Comparison of ENCODE assay signal across 25 mouse cellular contexts in genomic region chr5:119598166-119598565, GRCm38 (mm10).
DNase-seq lines count a peak whose midpoint lies in the region; ATAC-seq and TF ChIP-seq lines count a peak whose summit lies in the region.
"Had no signal": no experiment of that assay in that cellular context is flagged by ENCODE, and none has a peak within 500 bp of the region (broad histone marks: within the 10 kb centered on the region; RNA-seq: fewer than 3 reads in every experiment).

No protein-coding gene starts in this region.

- H3K27me3 ChIP-seq in lung, embryonic 15.5 days, result no peaks in the 10 kb centered on the region
- no peaks in the 10 kb centered on the region for H3K27me3 ChIP-seq in embryonic facial prominence, embryonic 14.5 days (replicated peaks; ENCODE audit: control insufficient read depth, insufficient read depth, low read length)
- H3K27me3 ChIP-seq: hindbrain, embryonic 12.5 days had no signal

- no peak for DNase-seq in lung, postnatal 25 days (ENCODE audit: low spot score)
- peak; percentile 47 for DNase-seq in lung, postnatal 10 days
- no peak for DNase-seq in lung, adult 2 months
- DNase-seq in embryonic facial prominence, embryonic 14.5 days (ENCODE audit: low spot score), result peak; percentile 34
- DNase-seq in layer of hippocampus, postnatal 14 days (ENCODE audit: low spot score in 2 of 2), result no peak
- DNase-seq: adrenal gland, adult 2 months; adrenal gland, postnatal 14 days; cerebellum, adult 11 months; cerebellum, adult 2 months; cerebellum, adult 9-11 months; cerebellum, postnatal 25 days; gastrocnemius, postnatal 10 days; gastrocnemius, postnatal 36 days; heart, adult 2 months; heart, postnatal 14 days; heart, postnatal 4 days had no signal

- H3K36me3 ChIP-seq in lung, embryonic 15.5 days, result no peaks in the 10 kb centered on the region
- no peaks in the 10 kb centered on the region for H3K36me3 ChIP-seq in embryonic facial prominence, embryonic 14.5 days (ENCODE audit: control insufficient read depth, insufficient read depth, low read length)
- H3K36me3 ChIP-seq: forebrain, embryonic 10.5 days; heart, embryonic 10.5 days; heart, embryonic 13.5 days; hindbrain, embryonic 12.5 days had no signal

- no peak overlapping the region for H3K9ac ChIP-seq in lung, embryonic 15.5 days
- H3K9ac ChIP-seq in embryonic facial prominence, embryonic 14.5 days (ENCODE audit: low read depth, low read length), result no peak overlapping the region
- H3K9ac ChIP-seq: forebrain, embryonic 13.5 days; heart, embryonic 13.5 days; hindbrain, embryonic 12.5 days had no signal

- TF ChIP-seq CTCF in lung, adult 2 months (IDR thresholded peaks at IDR 0.05; ENCODE audit: insufficient read depth, low read length), result no peak

- TF ChIP-seq POLR2A in lung, adult 2 months (IDR thresholded peaks at IDR 0.05; ENCODE audit: borderline replicate concordance, extremely low read depth, low read depth, low read length), result no peak

- 0 out of 2 replicates have a peak, but pooled peaks have one; percentile 36 for ATAC-seq in lung, embryonic 15.5 days (ENCODE audit: borderline replicate concordance, extremely low read depth, low FRiP score, low TSS enrichment)
- no peak for ATAC-seq in embryonic facial prominence, embryonic 14.5 days (ENCODE audit: low read depth)
- ATAC-seq: CD4-positive, CD25-positive, alpha-beta regulatory T cell, adult 4 months; forebrain, embryonic 13.5 days; forebrain, embryonic 16.5 days; hindbrain, embryonic 16.5 days had no signal

- 38% methylated on average over 10 of the region's 10 CpGs for WGBS in lung, embryonic 15.5 days
- WGBS in lung, adult 2 months, result 74% methylated on average over 10 of the region's 10 CpGs
- 49% methylated on average over 10 of the region's 10 CpGs for WGBS in embryonic facial prominence, embryonic 14.5 days

- H3K4me2 ChIP-seq in lung, embryonic 15.5 days, result no peak overlapping the region
- H3K4me2 ChIP-seq in embryonic facial prominence, embryonic 14.5 days (ENCODE audit: low read depth, low read length), result no peak overlapping the region
- H3K4me2 ChIP-seq: forebrain, embryonic 13.5 days; heart, embryonic 13.5 days; hindbrain, embryonic 12.5 days had no signal

- H3K9me3 ChIP-seq in lung, embryonic 15.5 days, result no peaks in the 10 kb centered on the region
- H3K9me3 ChIP-seq in embryonic facial prominence, embryonic 14.5 days (ENCODE audit: control insufficient read depth, low read length), result no peaks in the 10 kb centered on the region
- H3K9me3 ChIP-seq: forebrain, embryonic 10.5 days; forebrain, embryonic 13.5 days; heart, embryonic 13.5 days; hindbrain, embryonic 12.5 days had no signal

- no peak overlapping the region for H3K4me3 ChIP-seq in lung, embryonic 15.5 days
- H3K4me3 ChIP-seq in lung, adult 2 months (replicated peaks; ENCODE audit: extremely low read depth, low read depth, low read length), result no peak overlapping the region
- H3K4me3 ChIP-seq in embryonic facial prominence, embryonic 14.5 days (ENCODE audit: low read depth, low read length), result no peak overlapping the region
- H3K4me3 ChIP-seq: forebrain, embryonic 10.5 days; forebrain, embryonic 13.5 days; heart, adult 2 months; heart, embryonic 10.5 days; heart, embryonic 13.5 days; hindbrain, embryonic 12.5 days had no signal

- peak overlapping the region; percentile 58 for H3K27ac ChIP-seq in lung, embryonic 15.5 days
- no peak overlapping the region; the same call in 1 of the 2 replicates for H3K27ac ChIP-seq in embryonic facial prominence, embryonic 14.5 days (replicated peaks; ENCODE audit: low read depth, low read length)
- H3K27ac ChIP-seq: forebrain, embryonic 10.5 days; forebrain, embryonic 13.5 days; heart, adult 2 months; heart, embryonic 10.5 days; heart, embryonic 13.5 days; hindbrain, embryonic 12.5 days had no signal

- peaks cover 19% of the 10 kb centered on the region for H3K4me1 ChIP-seq in lung, embryonic 15.5 days
- no peaks in the 10 kb centered on the region for H3K4me1 ChIP-seq in lung, adult 2 months (ENCODE audit: control insufficient read depth, insufficient read depth, low read length)
- H3K4me1 ChIP-seq in embryonic facial prominence, embryonic 14.5 days (ENCODE audit: control insufficient read depth, insufficient read depth, low read length), result peaks cover 5% of the 10 kb centered on the region
- H3K4me1 ChIP-seq: forebrain, embryonic 10.5 days; forebrain, embryonic 13.5 days; heart, embryonic 13.5 days; hindbrain, embryonic 12.5 days had no signal

Comparison
In these comparisons a context has a peak if more than half of its experiments do, and no peak if none do; other contexts are left out.
1. DNase-seq: peak in lung, postnatal 10 days (single experiment) and embryonic facial prominence, embryonic 14.5 days (single experiment); none in lung, postnatal 25 days (single experiment), lung, adult 2 months (single experiment) and layer of hippocampus, postnatal 14 days (0 of 2).